Mouse (Mus musculus) heart, embryonic 12.5 days (tissue): ENCODE measurements around the gene Atf6b. TPM values are rescaled to one million over a fixed set of nuclear protein-coding genes. Genes with fewer than 3 reads are reported as not detected.

Experiments
- ATAC-seq: fragments of 200-750 bp; cut with Nextera tagmentation; 2 replicates; pipeline ENCODE4 v1.8.0; 2017; ENCODE audit warnings: moderate TSS enrichment, moderate library complexity; ENCODE audit not compliant: insufficient number of reproducible peaks, low FRiP score
- H3K27ac ChIP-seq: fragments of 300-500 bp; sonication (generic); 2 replicates; pipeline ENCODE4 v1.5.1; 2016; ENCODE audit warnings: mild to moderate bottlenecking, moderate library complexity; ENCODE audit not compliant: poor library complexity, severe bottlenecking
- H3K27me3 ChIP-seq: fragments of 300-500 bp; sonication (generic); replicated peaks from 2 replicates; pipeline ENCODE4 v1.6.1; 2016; ENCODE audit warnings: mild to moderate bottlenecking, moderate library complexity
- H3K36me3 ChIP-seq: fragments of 300-500 bp; sonication (generic); 2 replicates; pipeline ENCODE4 v1.6.1; 2016; ENCODE audit warnings: mild to moderate bottlenecking, moderate library complexity
- H3K4me1 ChIP-seq: fragments of 300-500 bp; sonication (generic); replicated peaks from 2 replicates; pipeline ENCODE4 v1.6.1; 2016; ENCODE audit warnings: mild to moderate bottlenecking
- H3K4me2 ChIP-seq: fragments of 300-500 bp; sonication (generic); 2 replicates; pipeline ENCODE4 v1.6.1; 2016; ENCODE audit warnings: mild to moderate bottlenecking, moderate library complexity
- H3K4me3 ChIP-seq: fragments of 300-500 bp; sonication (generic); 2 replicates; pipeline ENCODE4 v1.5.1; 2016; ENCODE audit warnings: mild to moderate bottlenecking
- H3K9ac ChIP-seq: fragments of 300-500 bp; sonication (generic); 2 replicates; pipeline ENCODE4 v1.6.1; 2016; ENCODE audit warnings: mild to moderate bottlenecking, moderate library complexity
- H3K9me3 ChIP-seq: fragments of 300-500 bp; sonication (generic); replicated peaks from 2 replicates; pipeline ENCODE4 v1.6.1; 2016; ENCODE audit warnings: mild to moderate bottlenecking, moderate library complexity
- WGBS: fragments of 180-500 bp; shearing (Covaris S2); methylation state at CpG from one replicate; pipeline ENCODE4 v1.1.7; 2016; 5-methylcytosine and 5-hydroxymethylcytosine counted together
- polyA plus RNA-seq: library from polyadenylated mRNA; unstranded; fragments of >200 nt; fragmentation: Nextera tagmentation; extraction: Ambion mirVana; gene quantifications from 2 replicates; pipeline ENCODE4 v1.2.1, GENCODE M21; 2016

Atf6b gene
- polyA plus RNA-seq, 1 experiment from 2014 or later = 67.0 TPM

DNA sequence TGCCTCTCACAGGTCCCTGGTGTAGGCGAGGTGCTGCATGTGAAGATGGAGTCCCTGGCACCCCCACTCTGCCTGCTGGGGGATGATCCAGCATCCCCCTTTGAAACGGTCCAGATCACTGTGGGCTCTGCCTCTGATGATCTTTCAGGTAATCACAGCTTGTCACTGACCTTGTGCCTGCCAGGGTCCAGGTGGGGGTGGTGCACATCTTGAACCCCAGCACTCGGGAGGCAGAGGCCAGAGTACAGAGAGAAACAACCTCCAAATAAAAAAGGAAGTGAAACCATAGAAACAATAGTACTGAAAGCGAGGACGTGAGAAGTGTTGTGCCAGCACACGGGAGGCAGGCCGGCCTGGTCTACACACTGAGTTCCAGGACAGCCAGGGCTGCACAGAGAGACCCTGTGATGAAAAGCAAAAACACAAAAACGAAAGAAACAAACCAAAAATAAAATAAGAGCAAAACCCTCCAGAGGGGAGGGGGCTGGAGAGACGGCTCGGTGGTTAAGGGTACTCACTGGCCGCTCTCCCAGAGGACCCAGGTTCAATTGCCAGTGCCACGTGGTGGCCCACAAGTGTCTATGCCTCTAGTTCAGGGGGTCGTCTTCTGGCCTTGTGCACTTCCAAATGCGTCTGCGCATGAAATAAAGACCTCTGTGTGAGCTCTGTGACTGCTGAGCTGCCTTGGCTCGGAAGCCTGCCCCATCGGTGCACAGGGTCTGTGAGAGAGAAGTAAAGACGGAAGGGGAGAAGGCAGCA lies 2.3 kb downstream of the Atf6b start:
- Histone ChIP-seq H3K27ac (no peak overlapping the region), H3K27me3 (no peaks in the 10 kb centered on the region), H3K4me2 (no peak overlapping the region), H3K9ac (no peak overlapping the region), H3K4me1 (peaks cover 27% of the 10 kb centered on the region), H3K36me3 (peaks cover 57% of the 10 kb centered on the region), H3K4me3 (no peak overlapping the region), H3K9me3 (no peaks in the 10 kb centered on the region)
- ATAC-seq = no peak
- 86% methylated on average over 18 of the region's 18 CpGs for WGBS

DNA sequence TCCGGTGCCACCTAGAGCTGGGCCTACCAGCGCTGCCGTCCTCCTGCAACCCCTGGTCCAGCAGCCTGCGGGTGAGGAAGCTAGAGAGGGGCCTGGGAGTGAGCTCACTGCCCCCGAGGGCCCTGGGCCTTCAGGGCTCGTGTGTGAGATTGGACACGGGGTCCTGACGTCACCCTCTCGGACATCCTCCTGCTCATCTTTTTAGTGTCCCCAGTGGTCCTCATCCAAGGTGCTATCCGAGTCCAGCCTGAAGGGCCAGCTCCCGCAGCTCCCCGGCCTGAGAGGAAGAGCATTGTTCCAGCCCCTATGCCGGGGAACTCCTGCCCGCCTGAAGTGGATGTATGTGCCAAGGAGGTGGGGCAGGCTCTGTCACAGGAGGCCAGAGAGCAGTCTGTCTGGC lies 3.8 kb downstream of the Atf6b start:
- no peak for ATAC-seq
- H3K9ac ChIP-seq = no peak overlapping the region
- no peak overlapping the region for H3K4me3 ChIP-seq
- no peak overlapping the region for H3K27ac ChIP-seq
- no peaks in the 10 kb centered on the region for H3K27me3 ChIP-seq
- no peaks in the 10 kb centered on the region for H3K9me3 ChIP-seq
- H3K4me1 ChIP-seq = peaks cover 34% of the 10 kb centered on the region
- 89% methylated on average over 14 of the region's 14 CpGs for WGBS
- peaks cover 59% of the 10 kb centered on the region for H3K36me3 ChIP-seq
- no peak overlapping the region for H3K4me2 ChIP-seq

DNA sequence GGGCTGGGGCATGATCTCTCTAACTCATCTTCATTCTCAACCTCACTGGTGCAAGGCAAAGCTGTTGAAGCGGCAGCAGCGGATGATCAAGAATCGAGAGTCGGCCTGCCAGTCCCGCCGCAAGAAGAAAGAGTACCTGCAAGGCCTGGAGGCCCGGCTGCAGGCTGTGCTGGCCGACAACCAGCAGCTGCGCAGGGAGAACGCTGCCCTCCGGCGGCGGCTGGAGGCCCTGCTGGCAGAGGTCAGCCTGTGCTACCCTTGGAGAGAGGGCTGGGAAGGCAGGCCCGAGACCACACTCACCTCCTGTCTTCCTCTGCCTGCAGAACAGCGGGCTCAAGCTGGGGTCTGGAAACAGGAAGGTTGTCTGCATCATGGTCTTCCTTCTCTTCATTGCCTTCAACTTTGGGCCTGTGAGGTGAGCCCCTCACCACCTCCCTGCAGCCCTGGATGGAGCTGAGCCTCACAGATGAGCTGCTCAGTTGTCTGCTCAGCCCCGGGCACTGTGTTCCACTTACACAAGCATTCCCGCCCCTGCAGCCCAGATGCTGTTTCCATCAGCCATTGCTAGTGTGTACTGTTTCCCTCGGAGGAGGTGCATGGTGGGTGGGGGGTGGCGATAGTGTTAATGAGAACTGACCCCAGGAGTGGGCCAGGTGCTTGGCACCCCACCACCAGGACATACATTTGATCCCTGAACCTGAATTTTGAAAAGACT lies 4.7 kb downstream of the Atf6b start:
- H3K9me3 ChIP-seq = no peaks in the 10 kb centered on the region
- H3K4me3 ChIP-seq = no peak overlapping the region
- no peak overlapping the region for H3K4me2 ChIP-seq
- no peak for ATAC-seq
- peaks cover 56% of the 10 kb centered on the region for H3K36me3 ChIP-seq
- H3K27me3 ChIP-seq = no peaks in the 10 kb centered on the region
- WGBS = 49% methylated on average over 19 of the region's 19 CpGs
- H3K27ac ChIP-seq = no peak overlapping the region
- peaks cover 31% of the 10 kb centered on the region for H3K4me1 ChIP-seq
- no peak overlapping the region for H3K9ac ChIP-seq

DNA sequence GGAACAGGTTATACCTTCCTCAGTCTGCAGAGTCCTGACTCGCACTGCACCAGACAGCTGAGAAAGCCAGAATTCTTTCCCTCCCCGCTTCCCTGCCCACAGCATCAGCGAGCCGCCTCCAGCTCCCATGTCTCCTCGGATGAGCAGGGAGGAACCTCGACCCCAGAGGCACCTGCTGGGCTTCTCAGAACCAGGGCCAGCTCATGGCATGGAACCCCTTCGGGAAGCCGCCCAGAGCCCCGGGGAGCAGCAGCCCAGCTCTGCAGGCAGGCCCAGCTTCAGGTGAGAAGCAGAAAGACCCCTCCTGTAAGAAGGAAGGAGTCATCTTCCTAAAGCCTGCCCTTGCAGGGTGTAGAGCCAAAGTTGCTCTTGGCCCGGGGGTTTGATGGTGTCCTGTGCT lies 5.6 kb downstream of the Atf6b start:
- no peak for ATAC-seq
- H3K4me2 ChIP-seq = no peak overlapping the region
- H3K4me1 ChIP-seq = peaks cover 29% of the 10 kb centered on the region
- peaks cover 56% of the 10 kb centered on the region for H3K36me3 ChIP-seq
- WGBS = 88% methylated on average over 10 of the region's 10 CpGs
- H3K9me3 ChIP-seq = no peaks in the 10 kb centered on the region
- H3K27ac ChIP-seq = no peak overlapping the region
- no peaks in the 10 kb centered on the region; the same call in 1 of the 2 replicates for H3K27me3 ChIP-seq
- H3K9ac ChIP-seq = no peak overlapping the region
- H3K4me3 ChIP-seq = no peak overlapping the region

DNA sequence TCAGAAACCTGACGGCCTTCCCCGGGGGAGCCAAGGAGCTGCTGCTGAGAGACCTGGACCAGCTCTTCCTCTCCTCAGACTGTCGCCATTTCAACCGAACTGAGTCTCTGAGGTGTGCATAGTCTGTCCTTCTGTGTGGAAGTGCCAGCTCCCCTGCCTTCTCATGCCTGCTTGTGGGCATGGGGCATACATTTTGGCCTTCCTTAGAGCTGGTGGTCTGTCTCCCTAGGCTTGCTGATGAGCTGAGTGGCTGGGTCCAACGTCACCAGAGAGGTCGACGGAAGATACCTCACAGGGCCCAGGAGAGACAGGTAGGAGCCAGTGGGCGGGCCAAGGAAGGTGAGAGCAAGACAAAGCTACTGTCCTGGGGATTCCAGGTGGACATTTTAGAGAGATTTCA lies 6.0 kb downstream of the Atf6b start:
- H3K9ac ChIP-seq = no peak overlapping the region

DNA sequence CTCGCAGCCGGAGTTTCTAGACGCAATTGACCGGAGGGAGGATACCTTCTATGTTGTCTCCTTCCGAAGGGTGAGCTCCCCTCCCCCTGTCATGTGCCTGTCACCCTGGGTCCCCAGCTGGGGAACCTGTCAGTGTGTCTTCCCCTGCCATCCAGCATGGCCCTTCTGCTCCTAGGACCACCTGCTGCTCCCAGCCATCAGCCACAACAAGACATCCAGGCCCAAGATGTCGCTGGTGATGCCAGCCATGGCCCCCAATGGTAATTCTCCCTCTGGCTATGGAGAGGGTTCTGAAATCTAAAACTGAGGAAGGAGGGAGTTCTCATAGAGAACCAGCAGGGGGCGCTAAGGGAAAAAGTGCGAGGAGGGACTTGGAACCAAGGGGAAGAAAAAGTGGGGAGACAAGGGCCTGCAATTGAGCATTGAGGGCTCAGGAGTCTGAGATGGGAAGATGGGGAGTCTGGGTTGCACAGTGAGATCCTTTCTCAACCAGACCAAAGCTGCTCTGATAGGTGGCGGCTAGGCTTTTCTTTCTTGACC lies 6.9 kb downstream of the Atf6b start:
- no peak overlapping the region for H3K4me3 ChIP-seq
- no peak for ATAC-seq
- 65% methylated on average over 9 of the region's 9 CpGs for WGBS
- peaks cover 21% of the 10 kb centered on the region for H3K4me1 ChIP-seq
- no peak overlapping the region for H3K9ac ChIP-seq
- H3K27me3 ChIP-seq = peaks cover 4% of the 10 kb centered on the region; the same call in 1 of the 2 replicates
- no peak overlapping the region for H3K4me2 ChIP-seq
- no peak overlapping the region for H3K27ac ChIP-seq
- H3K36me3 ChIP-seq = peaks cover 55% of the 10 kb centered on the region
- H3K9me3 ChIP-seq = no peaks in the 10 kb centered on the region

More for the DNA sequence above, 6.0 kb downstream of the Atf6b start:
- WGBS = 87% methylated on average over 8 of the region's 8 CpGs
- Histone ChIP-seq H3K4me2 (no peak overlapping the region), H3K9me3 (no peaks in the 10 kb centered on the region), H3K4me3 (no peak overlapping the region), H3K27me3 (no peaks in the 10 kb centered on the region; the same call in 1 of the 2 replicates), H3K4me1 (peaks cover 25% of the 10 kb centered on the region), H3K27ac (no peak overlapping the region), H3K36me3 (peaks cover 56% of the 10 kb centered on the region)
- ATAC-seq = no peak

DNA sequence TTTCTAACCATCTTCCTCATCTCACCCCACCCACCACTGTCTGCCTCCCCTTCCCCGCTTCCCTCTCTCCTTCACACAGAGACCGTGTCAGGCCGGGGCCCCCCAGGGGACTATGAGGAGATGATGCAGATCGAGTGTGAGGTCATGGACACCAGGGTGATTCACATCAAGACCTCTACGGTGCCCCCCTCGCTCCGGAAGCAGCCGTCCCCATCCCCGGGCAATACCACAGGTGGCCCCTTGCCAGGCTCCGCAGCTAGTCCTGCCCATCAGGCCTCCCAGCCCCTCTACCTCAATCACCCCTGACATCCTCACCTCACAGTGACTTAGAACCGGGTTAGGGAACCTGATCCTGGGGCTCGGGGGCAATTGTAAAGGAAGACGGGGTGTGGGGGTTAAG lies 7.4 kb downstream of the Atf6b start:
- H3K27ac ChIP-seq = no peak overlapping the region
- ATAC-seq = no peak
- no peaks in the 10 kb centered on the region for H3K9me3 ChIP-seq
- peaks cover 49% of the 10 kb centered on the region for H3K36me3 ChIP-seq
- H3K4me3 ChIP-seq = no peak overlapping the region
- H3K4me1 ChIP-seq = peaks cover 25% of the 10 kb centered on the region
- WGBS = 96% methylated on average over 13 of the region's 13 CpGs
- peaks cover 9% of the 10 kb centered on the region; the same call in 1 of the 2 replicates for H3K27me3 ChIP-seq
- H3K9ac ChIP-seq = no peak overlapping the region
- H3K4me2 ChIP-seq = no peak overlapping the region

DNA sequence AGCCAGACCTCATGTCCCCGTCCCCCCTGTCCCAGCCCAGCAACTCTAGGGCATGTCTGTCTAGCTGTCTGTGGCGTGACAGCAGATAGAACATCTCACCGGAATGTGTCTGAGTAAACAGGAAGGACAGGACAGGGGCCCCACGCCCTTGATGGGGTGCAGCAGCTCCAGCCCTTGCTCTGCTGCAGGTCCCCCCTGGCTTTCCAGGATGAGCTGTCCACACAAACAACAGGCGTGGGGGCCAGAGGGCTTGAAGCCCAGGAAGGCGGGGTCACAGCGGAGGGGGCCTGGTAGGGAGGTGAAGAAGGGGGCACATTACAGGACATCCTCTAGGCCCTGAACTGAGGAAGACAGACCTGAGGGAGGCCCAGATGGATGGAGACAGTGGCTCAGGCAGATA lies 8.2 kb downstream of the Atf6b start:
- Histone ChIP-seq H3K36me3 (peaks cover 42% of the 10 kb centered on the region), H3K4me2 (no peak overlapping the region), H3K4me3 (no peak overlapping the region), H3K9me3 (no peaks in the 10 kb centered on the region), H3K4me1 (peaks cover 32% of the 10 kb centered on the region), H3K9ac (no peak overlapping the region), H3K27ac (peak overlapping the region; percentile 52), H3K27me3 (peaks cover 17% of the 10 kb centered on the region)
- no peak; the same call in 1 of the 2 replicates for ATAC-seq
- 62% methylated on average over 7 of the region's 7 CpGs for WGBS

DNA sequence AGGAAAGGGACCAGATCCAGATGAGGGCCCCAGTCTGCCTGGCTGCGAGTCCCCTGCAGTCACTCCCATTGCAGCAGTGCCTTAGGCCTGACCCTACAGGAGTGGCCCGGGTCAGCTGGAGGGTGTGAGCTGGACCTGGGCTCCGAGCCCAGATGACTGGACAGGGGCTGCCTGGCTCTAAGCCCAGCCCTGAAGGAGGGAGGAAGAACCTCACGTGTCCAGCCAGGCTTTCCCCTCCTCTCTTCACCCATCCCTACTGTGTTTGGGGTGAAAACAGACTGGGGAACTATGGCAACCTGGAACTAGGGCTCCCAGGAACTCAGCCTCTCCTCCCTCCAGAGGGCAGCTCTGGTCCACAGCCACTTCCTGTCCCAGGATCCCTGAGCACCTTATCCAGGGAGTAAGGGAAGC lies 8.6 kb downstream of the Atf6b start:
- Histone ChIP-seq H3K9ac (0 out of 2 replicates have a peak overlapping the region, but pooled peaks have one; percentile 28), H3K27ac (peak overlapping the region; percentile 52), H3K36me3 (peaks cover 38% of the 10 kb centered on the region), H3K4me1 (peaks cover 35% of the 10 kb centered on the region), H3K4me2 (no peak overlapping the region), H3K4me3 (no peak overlapping the region), H3K9me3 (no peaks in the 10 kb centered on the region), H3K27me3 (peaks cover 21% of the 10 kb centered on the region)
- WGBS = 38% methylated on average over 4 of the region's 4 CpGs
- peak; percentile 80 for ATAC-seq

DNA sequence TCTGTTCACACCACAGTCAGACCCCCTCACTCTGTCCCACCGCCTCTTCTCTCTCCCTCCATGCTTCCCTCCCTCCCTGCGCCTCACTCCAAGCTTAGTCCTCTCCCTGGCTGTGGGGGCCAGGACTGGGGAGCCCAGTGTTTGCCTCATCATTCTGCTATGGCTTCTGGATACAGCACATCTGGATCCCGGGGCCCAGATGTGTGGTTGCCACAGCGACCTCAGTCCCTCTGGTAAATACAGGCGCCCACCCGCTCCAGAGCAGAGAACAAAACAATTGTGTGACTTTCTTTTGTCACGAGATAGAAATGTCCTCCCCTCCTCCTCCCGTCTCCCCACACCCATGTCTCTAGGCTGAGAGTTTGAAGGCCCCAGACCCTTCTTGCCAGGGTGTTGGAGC lies 9.7 kb downstream of the Atf6b start:
- peaks cover 27% of the 10 kb centered on the region for H3K36me3 ChIP-seq
- no peak overlapping the region for H3K9ac ChIP-seq
- no peak overlapping the region for H3K27ac ChIP-seq
- 60% methylated on average over 8 of the region's 8 CpGs for WGBS
- ATAC-seq = no peak
- peaks cover 27% of the 10 kb centered on the region for H3K27me3 ChIP-seq
- no peak overlapping the region for H3K4me2 ChIP-seq
- no peak overlapping the region for H3K4me3 ChIP-seq
- H3K4me1 ChIP-seq = peaks cover 46% of the 10 kb centered on the region
- H3K9me3 ChIP-seq = no peaks in the 10 kb centered on the region

DNA sequence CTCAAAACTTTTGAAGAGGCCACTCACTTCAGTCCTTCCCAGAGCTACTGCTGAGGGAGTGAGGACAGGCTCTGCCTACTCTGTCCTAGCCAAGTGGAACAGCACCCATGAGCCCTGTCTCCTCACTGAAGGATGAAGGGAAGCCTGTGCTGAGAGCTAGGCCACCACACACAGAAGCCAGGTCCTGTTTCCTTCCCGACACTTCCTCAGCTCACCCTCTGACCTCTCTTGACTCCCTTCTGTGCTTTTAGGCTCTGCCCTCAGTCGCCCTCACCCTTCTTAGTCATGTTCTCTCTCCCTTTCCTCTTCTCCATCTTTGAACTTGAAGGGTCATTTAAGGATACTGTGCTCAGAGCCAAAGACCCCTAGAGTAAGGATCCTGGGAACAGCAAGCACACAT lies 10.3 kb downstream of the Atf6b start:
- H3K4me3 ChIP-seq = no peak overlapping the region
- no peak overlapping the region for H3K9ac ChIP-seq
- peaks cover 47% of the 10 kb centered on the region for H3K4me1 ChIP-seq
- H3K36me3 ChIP-seq = peaks cover 21% of the 10 kb centered on the region
- WGBS = 36% methylated on average over 2 of the region's 2 CpGs
- no peaks in the 10 kb centered on the region for H3K9me3 ChIP-seq
- H3K4me2 ChIP-seq = no peak overlapping the region
- no peak for ATAC-seq
- H3K27me3 ChIP-seq = peaks cover 28% of the 10 kb centered on the region
- H3K27ac ChIP-seq = no peak overlapping the region
